Mouse (Mus musculus): ENCODE results near the gene Cabin1. TPM values are rescaled to one million over a fixed set of nuclear protein-coding genes. Genes with fewer than 3 reads are reported as not detected.
A peak's percentile ranks its signal among the peaks of the same experiment; 100 is the strongest.

The Cabin1 gene
- polyA plus RNA-seq (2015; fragmentation: Nextera tagmentation; extraction: Ambion mirVana): 15.4 and 16.6 TPM in 2 replicates

GRCm38 (mm10) chr10:75763682-75764518, at the start of gene Cabin1:
Cabin1 (minus strand) TSS chr10:75764341.
- H3K4me3 ChIP-seq (replicated peaks): peak within 1 kb of the TSS; percentile 75
- no peaks in the 10 kb centered on the region for H3K9me3 ChIP-seq (replicated peaks)
- H3K4me1 ChIP-seq (replicated peaks): peaks cover 44% of the 10 kb centered on the region
- H3K4me2 ChIP-seq: peak within 1 kb of the TSS; percentile 87
- DNase-seq (peak; percentile 98), ATAC-seq (ENCODE audit: low read depth) (peak; percentile 91)
- under 1% methylated on average over 61 of the region's 61 CpGs for WGBS (ENCODE audit: insufficient replicate concordance)
- peaks cover 31% of the 10 kb centered on the region for H3K36me3 ChIP-seq
- H3K9ac ChIP-seq: peak within 1 kb of the TSS; percentile 87
- peak within 1 kb of the TSS; percentile 95 for H3K27ac ChIP-seq
- H3K27me3 ChIP-seq: no peaks in the 10 kb centered on the region

GRCm38 (mm10) chr10:75804217-75804616, 40.1 kb upstream of the Cabin1 start:
- Histone ChIP-seq H3K9ac (no peak overlapping the region), H3K27me3 (peaks cover 15% of the 10 kb centered on the region), H3K4me3 (replicated peaks) (no peak overlapping the region), H3K9me3 (replicated peaks) (no peaks in the 10 kb centered on the region), H3K27ac (no peak overlapping the region), H3K36me3 (no peaks in the 10 kb centered on the region), H3K4me2 (no peak overlapping the region), H3K4me1 (replicated peaks) (0 out of 2 replicates have a peak, but pooled peaks cover 6% of the 10 kb centered on the region)
- DNase-seq (no peak), ATAC-seq (ENCODE audit: low read depth) (no peak)
- 43% methylated on average over 2 of the region's 2 CpGs for WGBS (ENCODE audit: insufficient replicate concordance)

GRCm38 (mm10) chr10:75798176-75798696, 34.1 kb upstream of the Cabin1 start, which contains the start of gene Gstt1:
Gstt1 (minus strand) TSS chr10:75798584.
- WGBS (ENCODE audit: insufficient replicate concordance): 2% methylated on average over 18 of the region's 18 CpGs
- Histone ChIP-seq H3K36me3 (no peaks in the 10 kb centered on the region), H3K27ac (peak within 1 kb of the TSS; percentile 51; the same call in 1 of the 2 replicates), H3K9me3 (replicated peaks) (no peaks in the 10 kb centered on the region), H3K27me3 (peaks cover 22% of the 10 kb centered on the region), H3K4me2 (peak within 1 kb of the TSS; percentile 85), H3K4me1 (replicated peaks) (peaks cover 29% of the 10 kb centered on the region), H3K9ac (peak within 1 kb of the TSS; percentile 71), H3K4me3 (replicated peaks) (peak within 1 kb of the TSS; percentile 65)
- ATAC-seq (ENCODE audit: low read depth): peak; percentile 73
- peak; percentile 57 for DNase-seq

GRCm38 (mm10) chr10:75797619-75798175, 33.6 kb upstream of the Cabin1 start:
- peak; percentile 42 for ATAC-seq (ENCODE audit: low read depth)
- Histone ChIP-seq H3K27me3 (peaks cover 22% of the 10 kb centered on the region), H3K4me3 (replicated peaks) (peak overlapping the region; percentile 65), H3K4me1 (replicated peaks) (peaks cover 29% of the 10 kb centered on the region), H3K27ac (peak overlapping the region; percentile 51; the same call in 1 of the 2 replicates), H3K9ac (peak overlapping the region; percentile 71), H3K36me3 (no peaks in the 10 kb centered on the region), H3K4me2 (peak overlapping the region; percentile 85), H3K9me3 (replicated peaks) (no peaks in the 10 kb centered on the region)
- no peak for DNase-seq
- WGBS (ENCODE audit: insufficient replicate concordance): 1% methylated on average over 12 of the region's 12 CpGs

- Histone ChIP-seq H3K9ac (peak overlapping the region; percentile 71), H3K27me3 (peaks cover 22% of the 10 kb centered on the region), H3K4me3 (replicated peaks) (peak overlapping the region; percentile 65), H3K4me1 (replicated peaks) (peaks cover 29% of the 10 kb centered on the region), H3K36me3 (no peaks in the 10 kb centered on the region), H3K9me3 (replicated peaks) (no peaks in the 10 kb centered on the region), H3K27ac (no peak overlapping the region), H3K4me2 (peak overlapping the region; percentile 85)
- 38% methylated on average over 11 of the region's 11 CpGs for WGBS (ENCODE audit: insufficient replicate concordance)
- DNase-seq: no peak
- ATAC-seq (ENCODE audit: low read depth): no peak
These were observed 32.8 kb upstream of the Cabin1 start for GRCm38 (mm10) chr10:75796731-75797516.

GRCm38 (mm10) chr10:75794880-75795279, 30.7 kb upstream of the Cabin1 start:
- Histone ChIP-seq H3K4me3 (replicated peaks) (no peak overlapping the region), H3K36me3 (no peaks in the 10 kb centered on the region), H3K4me2 (peak overlapping the region; percentile 28), H3K9me3 (replicated peaks) (no peaks in the 10 kb centered on the region), H3K27ac (no peak overlapping the region; the same call in 1 of the 2 replicates), H3K4me1 (replicated peaks) (peaks cover 33% of the 10 kb centered on the region), H3K27me3 (peaks cover 10% of the 10 kb centered on the region; the same call in 1 of the 2 replicates), H3K9ac (no peak overlapping the region)
- ATAC-seq (ENCODE audit: low read depth) (no peak), DNase-seq (no peak)
- WGBS (ENCODE audit: insufficient replicate concordance): 25% methylated on average over 3 of the region's 3 CpGs

- H3K4me2 ChIP-seq: no peak overlapping the region
- no peak overlapping the region for H3K9ac ChIP-seq
- WGBS (ENCODE audit: insufficient replicate concordance): 19% methylated on average over 7 of the region's 7 CpGs
- peaks cover 8% of the 10 kb centered on the region; the same call in 1 of the 2 replicates for H3K4me1 ChIP-seq (replicated peaks)
- ATAC-seq (ENCODE audit: low read depth): no peak
- no peaks in the 10 kb centered on the region for H3K9me3 ChIP-seq (replicated peaks)
- no peaks in the 10 kb centered on the region for H3K27me3 ChIP-seq
- no peak for DNase-seq
- no peak overlapping the region for H3K4me3 ChIP-seq (replicated peaks)
- H3K36me3 ChIP-seq: no peaks in the 10 kb centered on the region
- H3K27ac ChIP-seq: peak overlapping the region; percentile 72; the same call in 1 of the 2 replicates
These were observed 26.6 kb upstream of the Cabin1 start for GRCm38 (mm10) chr10:75790773-75791172.

- H3K27ac ChIP-seq: peak overlapping the region; percentile 72; the same call in 1 of the 2 replicates
- WGBS (ENCODE audit: insufficient replicate concordance): 62% methylated on average over 5 of the region's 5 CpGs
- ATAC-seq (ENCODE audit: low read depth) (peak; percentile 90), DNase-seq (peak; percentile 9)
- H3K4me2 ChIP-seq: no peak overlapping the region
- H3K4me3 ChIP-seq (replicated peaks): no peak overlapping the region
- H3K9ac ChIP-seq: no peak overlapping the region
- H3K27me3 ChIP-seq: 0 out of 2 replicates have a peak, but pooled peaks cover 3% of the 10 kb centered on the region
- H3K9me3 ChIP-seq (replicated peaks): no peaks in the 10 kb centered on the region
- no peaks in the 10 kb centered on the region for H3K36me3 ChIP-seq
- H3K4me1 ChIP-seq (replicated peaks): peaks cover 8% of the 10 kb centered on the region; the same call in 1 of the 2 replicates
These were observed 25.7 kb upstream of the Cabin1 start for GRCm38 (mm10) chr10:75789841-75790240.

GRCm38 (mm10) chr10:75789081-75789735, 25.1 kb upstream of the Cabin1 start:
- Histone ChIP-seq H3K27ac (peak overlapping the region; percentile 23; the same call in 1 of the 2 replicates), H3K36me3 (no peaks in the 10 kb centered on the region), H3K4me3 (replicated peaks) (no peak overlapping the region), H3K27me3 (0 out of 2 replicates have a peak, but pooled peaks cover 7% of the 10 kb centered on the region), H3K9ac (no peak overlapping the region), H3K4me1 (replicated peaks) (peaks cover 8% of the 10 kb centered on the region; the same call in 1 of the 2 replicates), H3K9me3 (replicated peaks) (no peaks in the 10 kb centered on the region), H3K4me2 (no peak overlapping the region)
- no peak for DNase-seq
- WGBS (ENCODE audit: insufficient replicate concordance): 58% methylated on average over 6 of the region's 6 CpGs
- ATAC-seq (ENCODE audit: low read depth): peak; percentile 51; the same call in 1 of the 2 replicates

- no peak overlapping the region for H3K9ac ChIP-seq
- H3K27me3 ChIP-seq: peaks cover 15% of the 10 kb centered on the region; the same call in 1 of the 2 replicates
- ATAC-seq (ENCODE audit: low read depth) (no peak), DNase-seq (no peak)
- H3K4me2 ChIP-seq: no peak overlapping the region
- 84% methylated on average over 8 of the region's 8 CpGs for WGBS (ENCODE audit: insufficient replicate concordance)
- H3K9me3 ChIP-seq (replicated peaks): no peaks in the 10 kb centered on the region
- H3K4me3 ChIP-seq (replicated peaks): no peak overlapping the region
- H3K36me3 ChIP-seq: no peaks in the 10 kb centered on the region
- H3K27ac ChIP-seq: no peak overlapping the region
- peaks cover 4% of the 10 kb centered on the region; the same call in 1 of the 2 replicates for H3K4me1 ChIP-seq (replicated peaks)
These were observed 24.1 kb upstream of the Cabin1 start for GRCm38 (mm10) chr10:75788277-75788676.
